Mouse (Mus musculus): ENCODE results near the gene Eif2b3. TPM values are rescaled to one million over a fixed set of nuclear protein-coding genes. Genes with fewer than 3 reads are reported as not detected.

Gene Eif2b3
- polyA plus RNA-seq, 1 experiment = 24.0 TPM

GRCm38 (mm10) chr4:117095551-117096452 is 76.6 kb downstream of the Eif2b3 start, which contains the start of gene Ptch2:
Gene Ptch2, plus strand, starts transcription at chr4:117096075.
- DNase-seq (ENCODE audit: low spot score) = peak; percentile 29

- no peak for DNase-seq (ENCODE audit: low spot score)
Observed at GRCm38 (mm10) chr4:117096666-117097065, 77.5 kb downstream of the Eif2b3 start.

DNA sequence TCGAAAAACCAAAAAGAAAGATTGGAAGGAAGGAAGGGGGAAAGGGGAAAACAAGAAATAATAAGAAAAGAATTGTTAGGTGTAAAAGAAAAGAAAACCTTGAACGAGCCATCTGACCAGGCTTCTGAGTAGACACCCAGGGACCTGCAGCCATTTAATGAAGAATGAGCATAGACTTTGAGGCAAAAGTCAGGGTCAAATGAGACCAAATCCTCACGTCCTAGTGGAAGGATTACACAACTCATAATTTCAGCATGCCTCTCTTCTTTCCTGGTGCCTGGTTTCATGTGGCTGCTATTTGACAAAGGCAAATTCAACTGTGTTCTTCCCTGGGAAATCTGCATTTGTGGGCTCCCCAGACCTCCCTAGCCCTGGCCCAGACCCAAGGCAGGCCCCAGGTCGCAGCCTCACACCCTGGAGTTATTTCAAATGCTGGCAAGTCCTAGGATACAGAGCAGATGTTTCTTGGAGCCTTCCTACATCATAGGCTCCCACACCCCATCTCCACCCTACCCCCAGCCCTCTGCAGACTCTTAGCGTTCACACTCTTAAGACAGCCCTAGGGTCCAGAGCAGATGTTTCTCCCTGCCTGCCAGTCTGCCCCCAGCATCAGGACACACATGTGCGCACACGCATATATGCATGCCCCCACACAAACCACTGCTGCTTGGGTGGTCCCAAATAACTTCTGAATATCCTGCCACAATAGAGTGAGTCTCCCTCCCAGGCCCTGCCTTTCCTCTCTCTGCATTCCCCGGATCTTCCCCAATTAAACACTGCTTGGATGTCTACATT is 79.0 kb downstream of the Eif2b3 start:
- DNase-seq (ENCODE audit: low spot score) = no peak

GRCm38 (mm10) chr4:117098764-117099036 is 79.5 kb downstream of the Eif2b3 start:
- DNase-seq (ENCODE audit: low spot score) = no peak

- no peak for DNase-seq (ENCODE audit: low spot score)
Observed at GRCm38 (mm10) chr4:117100036-117100435, 80.8 kb downstream of the Eif2b3 start.

DNA sequence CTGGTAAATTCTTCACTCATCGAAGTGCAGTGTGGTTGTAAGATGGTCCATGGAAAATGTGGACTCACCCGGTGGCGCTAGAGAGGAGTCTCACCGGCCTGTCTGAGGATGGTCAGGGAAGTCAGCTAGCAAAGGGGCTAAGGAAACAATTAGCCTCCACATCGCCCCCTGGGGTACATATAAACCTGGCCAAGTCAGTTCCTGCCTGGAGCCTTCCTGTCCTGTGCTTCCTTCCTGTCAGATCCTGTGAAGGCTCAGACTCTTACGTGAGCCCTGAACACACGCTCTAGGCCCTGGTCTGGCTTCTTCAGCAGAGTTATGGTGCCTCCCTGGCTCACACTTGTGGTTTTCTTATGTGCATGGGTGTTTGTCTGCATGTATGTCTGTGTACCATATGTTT is 82.0 kb downstream of the Eif2b3 start:
- DNase-seq (ENCODE audit: low spot score) = no peak

GRCm38 (mm10) chr4:117104672-117105071 is 85.5 kb downstream of the Eif2b3 start:
- DNase-seq (ENCODE audit: low spot score) = no peak

GRCm38 (mm10) chr4:117105127-117105526 is 85.9 kb downstream of the Eif2b3 start:
- no peak for DNase-seq (ENCODE audit: low spot score)

DNA sequence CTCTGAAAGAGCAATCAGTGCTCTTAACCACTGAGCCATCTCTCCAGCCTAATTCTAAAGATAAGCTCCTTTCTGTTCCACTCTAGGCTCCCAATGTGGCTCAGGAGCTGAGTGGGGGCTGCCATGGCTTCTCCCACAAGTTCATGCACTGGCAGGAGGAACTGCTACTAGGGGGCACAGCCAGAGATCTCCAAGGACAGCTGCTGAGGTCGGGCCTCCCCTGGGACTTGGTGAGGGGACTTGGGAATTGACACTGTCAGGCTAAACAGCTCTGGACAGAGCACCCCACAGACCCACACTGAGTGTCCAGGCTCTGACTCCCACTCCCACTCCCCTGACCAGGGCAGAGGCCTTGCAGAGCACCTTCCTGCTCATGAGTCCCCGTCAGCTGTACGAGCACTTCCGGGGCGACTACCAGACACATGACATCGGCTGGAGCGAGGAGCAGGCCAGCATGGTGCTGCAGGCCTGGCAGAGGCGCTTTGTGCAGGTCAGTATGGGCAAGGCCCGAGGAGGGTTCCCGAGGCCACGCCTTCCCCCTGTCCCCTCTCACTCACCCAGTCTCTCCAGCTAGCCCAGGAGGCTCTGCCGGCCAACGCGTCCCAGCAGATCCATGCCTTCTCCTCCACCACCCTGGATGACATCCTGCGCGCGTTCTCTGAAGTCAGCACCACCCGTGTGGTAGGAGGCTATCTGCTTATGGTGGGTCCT is 88.8 kb downstream of the Eif2b3 start:
- no peak for DNase-seq (ENCODE audit: low spot score)

GRCm38 (mm10) chr4:117108524-117108849 is 89.3 kb downstream of the Eif2b3 start:
- DNase-seq (ENCODE audit: low spot score) = no peak

DNA sequence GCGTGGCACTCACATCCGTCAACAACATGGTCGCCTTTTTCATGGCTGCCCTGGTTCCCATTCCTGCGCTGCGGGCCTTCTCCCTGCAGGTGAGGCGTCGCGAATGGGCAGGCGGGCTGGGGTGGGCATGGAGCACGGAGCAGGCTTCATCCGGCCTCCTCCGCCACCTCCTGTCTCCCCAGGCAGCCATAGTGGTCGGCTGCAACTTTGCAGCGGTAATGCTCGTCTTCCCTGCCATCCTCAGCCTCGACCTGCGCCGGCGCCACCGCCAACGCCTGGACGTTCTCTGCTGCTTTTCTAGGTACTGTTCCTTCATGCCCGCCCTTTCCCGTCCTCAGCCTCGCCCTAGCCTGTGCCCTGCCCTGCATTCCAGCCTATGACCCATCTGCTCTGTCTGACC is 90.1 kb downstream of the Eif2b3 start:
- DNase-seq (ENCODE audit: low spot score) = no peak

GRCm38 (mm10) chr4:117110249-117110648 is 91.0 kb downstream of the Eif2b3 start:
- DNase-seq (ENCODE audit: low spot score) = no peak

GRCm38 (mm10) chr4:117110985-117111384 is 91.8 kb downstream of the Eif2b3 start:
- no peak for DNase-seq (ENCODE audit: low spot score)

GRCm38 (mm10) chr4:117113237-117113636 is 94.0 kb downstream of the Eif2b3 start:
- no peak for DNase-seq (ENCODE audit: low spot score)

DNA sequence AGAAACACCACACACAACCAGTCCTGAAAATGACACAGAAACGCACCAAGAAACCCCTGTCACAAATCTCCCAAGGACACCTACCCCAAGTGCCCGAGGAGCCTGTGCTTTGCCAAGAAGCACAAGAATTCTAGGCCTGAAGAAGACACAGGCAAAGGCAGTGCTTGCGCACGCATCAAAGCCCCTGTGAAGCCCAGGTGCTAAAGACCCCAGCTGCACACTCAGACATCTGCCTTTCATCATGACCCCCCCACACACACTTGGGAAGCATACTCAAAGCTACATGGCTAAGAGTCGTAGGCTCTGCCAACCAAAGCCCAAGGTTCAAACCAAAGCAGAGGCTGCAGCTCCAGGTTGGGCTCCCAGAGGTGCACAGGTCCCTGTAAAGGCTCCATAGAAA is 96.4 kb downstream of the Eif2b3 start:
- no peak for DNase-seq (ENCODE audit: low spot score)

GRCm38 (mm10) chr4:117117931-117118330 is 98.7 kb downstream of the Eif2b3 start:
- DNase-seq (ENCODE audit: low spot score) = no peak

GRCm38 (mm10) chr4:117119636-117120035 is 100.4 kb downstream of the Eif2b3 start:
- DNase-seq (ENCODE audit: low spot score) = no peak

GRCm38 (mm10) chr4:117120052-117120444 is 100.8 kb downstream of the Eif2b3 start:
- no peak for DNase-seq (ENCODE audit: low spot score)

DNA sequence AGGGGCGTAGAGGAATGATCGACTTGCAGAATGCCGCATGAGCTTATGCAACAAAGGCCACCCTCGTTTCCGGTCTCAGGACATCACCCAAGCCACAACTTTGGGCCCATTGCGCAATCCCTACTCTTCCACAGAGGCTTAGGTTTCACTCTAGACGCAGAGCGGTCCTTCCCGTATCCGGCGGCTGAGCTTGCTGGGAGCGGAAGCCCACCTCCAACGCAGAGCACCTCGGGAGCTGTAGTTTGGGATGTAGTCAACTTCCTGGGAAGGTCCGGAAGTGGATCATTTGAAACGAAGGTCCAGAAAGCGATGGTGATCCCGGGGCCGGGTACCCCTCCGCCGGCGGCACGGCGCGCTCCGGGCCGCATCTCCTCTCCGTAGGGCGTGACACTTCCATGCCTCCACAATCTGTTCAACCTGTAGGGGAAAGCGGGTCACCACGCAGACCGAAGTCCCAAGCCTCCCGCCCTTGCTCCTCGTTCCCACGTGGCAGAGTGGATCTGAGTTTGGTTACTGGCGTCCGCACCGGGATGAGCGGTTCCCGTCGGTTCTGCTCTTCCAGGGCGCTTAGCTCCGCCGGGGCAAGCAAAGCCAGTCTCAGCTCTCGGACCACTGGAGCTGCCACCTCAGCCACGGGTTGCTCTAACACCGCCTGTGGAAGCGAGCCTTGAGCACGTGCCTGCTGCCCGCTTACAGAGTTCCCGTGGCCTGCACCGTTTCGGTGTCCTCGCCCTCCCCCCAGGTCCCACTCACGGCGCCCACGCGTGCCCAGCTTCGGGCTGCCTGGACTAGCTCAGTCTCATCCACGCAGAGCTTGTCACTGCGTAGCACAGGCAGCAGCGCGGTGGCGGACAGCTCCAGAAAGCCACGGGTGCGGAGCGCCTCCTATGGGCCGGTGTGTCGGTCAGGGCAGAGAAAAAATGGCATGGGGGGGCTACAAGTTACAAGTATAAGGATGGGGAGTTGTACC is 101.5 kb downstream of the Eif2b3 start:
- peak; percentile 73 for DNase-seq (ENCODE audit: low spot score)

GRCm38 (mm10) chr4:117122209-117122608 is 103.0 kb downstream of the Eif2b3 start:
- DNase-seq (ENCODE audit: low spot score) = no peak

DNA sequence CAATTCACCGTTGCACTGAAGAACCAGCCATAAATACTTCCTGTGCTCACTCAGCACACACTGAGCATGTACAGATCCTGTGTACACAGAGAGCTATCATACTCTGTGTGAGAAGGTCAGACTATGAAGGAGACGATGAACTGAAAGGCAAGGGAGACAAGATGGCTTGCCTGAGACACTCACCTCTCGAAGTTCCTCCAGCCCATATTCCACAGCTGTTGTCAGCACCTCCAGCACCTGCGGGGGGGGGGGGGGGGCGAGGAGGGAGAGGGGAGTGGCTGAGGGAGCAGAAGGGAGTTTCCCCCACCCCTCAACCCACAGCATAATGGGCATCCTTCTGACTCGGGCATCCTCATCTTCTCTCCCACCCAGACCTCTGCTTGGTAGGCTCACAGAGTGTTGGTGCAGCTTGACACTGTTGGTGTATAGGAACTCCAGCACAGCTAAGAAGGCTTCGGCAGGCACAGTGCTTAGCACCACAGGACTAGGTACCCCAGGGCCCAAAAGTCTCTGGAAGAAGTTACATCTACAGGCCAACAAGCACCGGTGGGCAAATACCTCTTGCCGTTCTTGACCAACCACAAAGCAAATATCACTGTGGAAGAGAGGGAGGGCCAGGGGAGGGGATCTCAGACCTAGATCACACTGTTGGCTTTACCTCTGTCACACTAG is 104.5 kb downstream of the Eif2b3 start:
- DNase-seq (ENCODE audit: low spot score) = no peak
